11 mouse cellular contexts compared by ENCODE assay signal in the genomic region with DNA sequence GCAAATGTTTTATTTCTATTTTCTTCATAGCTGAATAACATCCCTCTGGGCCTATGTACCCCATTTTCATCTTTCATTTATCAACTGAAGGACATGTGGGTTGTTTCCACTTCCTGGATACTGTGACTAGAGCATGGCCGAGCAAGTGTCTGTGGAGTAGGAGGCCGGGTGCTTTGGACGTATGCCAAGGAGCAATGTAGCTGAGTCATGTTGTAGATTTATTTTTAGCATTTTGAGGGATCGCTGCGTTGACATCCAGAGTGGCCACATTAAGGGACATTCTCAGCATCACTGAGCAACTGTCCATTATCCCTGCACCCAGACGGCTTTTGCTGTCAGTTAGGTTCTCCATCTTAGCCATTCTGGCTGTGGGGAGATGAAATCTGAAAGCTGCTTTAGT. TPM values are rescaled to one million over a fixed set of nuclear protein-coding genes. Genes with fewer than 3 reads are reported as not detected.
DNase-seq lines count a peak whose midpoint lies in the region; ATAC-seq and TF ChIP-seq lines count a peak whose summit lies in the region.
"Had no signal": no experiment of that assay in that cellular context is flagged by ENCODE, and none has a peak within 500 bp of the region (broad histone marks: within the 10 kb centered on the region; RNA-seq: fewer than 3 reads in every experiment).

No protein-coding gene starts in this region.

- no peak overlapping the region for H3K4me2 ChIP-seq in kidney, embryonic 15.5 days
- H3K4me2 ChIP-seq: embryonic facial prominence, embryonic 12.5 days; hindbrain, embryonic 15.5 days had no signal

- 58% methylated on average over 6 of the region's 6 CpGs for WGBS in kidney, embryonic 15.5 days

- H3K4me3 ChIP-seq in kidney, embryonic 15.5 days (replicated peaks), result no peak overlapping the region
- H3K4me3 ChIP-seq in MEL (ENCODE audit: control insufficient read depth in 1 of 2, insufficient read depth in 1 of 2, low read depth in 2 of 2, low read length in 2 of 2), result peak overlapping the region in 1 of 2 experiments; percentile 11; a peak in 1 of 4 replicates
- H3K4me3 ChIP-seq: embryonic facial prominence, embryonic 12.5 days; hindbrain, embryonic 15.5 days had no signal

- H3K9ac ChIP-seq in kidney, embryonic 15.5 days, result no peak overlapping the region
- no peak overlapping the region for H3K9ac ChIP-seq in MEL (ENCODE audit: control insufficient read depth, low read depth, low read length, poor library complexity, severe bottlenecking)
- H3K9ac ChIP-seq: embryonic facial prominence, embryonic 12.5 days; hindbrain, embryonic 15.5 days; liver, embryonic 14.5 days had no signal

- H3K4me1 ChIP-seq in kidney, embryonic 15.5 days, result peaks cover 4% of the 10 kb centered on the region; the same call in 1 of the 2 replicates
- H3K4me1 ChIP-seq in MEL (ENCODE audit: control insufficient read depth in 1 of 2, insufficient read depth in 2 of 2, low read length in 2 of 2), result peaks cover 0 to 12% of the 10 kb centered on the region in 2 experiments; a peak in 2 of 4 replicates
- H3K4me1 ChIP-seq: embryonic facial prominence, embryonic 12.5 days; hindbrain, embryonic 15.5 days had no signal

- no peaks in the 10 kb centered on the region for H3K27me3 ChIP-seq in kidney, embryonic 15.5 days
- H3K27me3 ChIP-seq in MEL (ENCODE audit: control insufficient read depth in 1 of 2, insufficient read depth in 2 of 2, low read length in 2 of 2), result no peaks in the 10 kb centered on the region
- H3K27me3 ChIP-seq: embryonic facial prominence, embryonic 12.5 days; hindbrain, embryonic 15.5 days had no signal

- no peaks in the 10 kb centered on the region for H3K36me3 ChIP-seq in kidney, embryonic 15.5 days
- H3K36me3 ChIP-seq in MEL (ENCODE audit: control insufficient read depth in 1 of 2, insufficient read depth in 2 of 2, low read length in 2 of 2), result peaks cover 0 to 4% of the 10 kb centered on the region in 2 experiments; a peak in 2 of 4 replicates
- H3K36me3 ChIP-seq: embryonic facial prominence, embryonic 12.5 days; hindbrain, embryonic 15.5 days had no signal

- no peak for TF ChIP-seq CTCF in MEL (IDR thresholded peaks at IDR 0.05 in 2 of 3, conservative IDR thresholded peaks at IDR 0.05 in 1 of 3; ENCODE audit: control insufficient read depth in 1 of 3, insufficient read depth in 1 of 3, low read depth in 2 of 3, low read length in 3 of 3, poor library complexity in 1 of 3, severe bottlenecking in 1 of 3)

- no peaks in the 10 kb centered on the region for H3K9me3 ChIP-seq in kidney, embryonic 15.5 days (replicated peaks)
- H3K9me3 ChIP-seq in MEL (replicated peaks; ENCODE audit: insufficient read depth, low read length), result no peaks in the 10 kb centered on the region
- H3K9me3 ChIP-seq: embryonic facial prominence, embryonic 12.5 days; hindbrain, embryonic 15.5 days had no signal

- no peak for TF ChIP-seq RAD21 in MEL (IDR thresholded peaks at IDR 0.05; ENCODE audit: low read depth, low read length)

- H3K79me2 ChIP-seq in MEL (ENCODE audit: control insufficient read depth, insufficient read depth, low read length, poor library complexity), result no peaks in the 10 kb centered on the region

- TF ChIP-seq POLR2A in MEL (IDR thresholded peaks at IDR 0.05; ENCODE audit: control insufficient read depth in 1 of 2, insufficient read depth in 1 of 2, low read depth in 1 of 2, low read length in 2 of 2, poor library complexity in 1 of 2), result no peak

- no peak for ATAC-seq in kidney, embryonic 15.5 days (replicated peaks; ENCODE audit: low FRiP score)
- peak; percentile 90 for ATAC-seq in common myeloid progenitor, adult 5-6 weeks (replicated peaks; ENCODE audit: low read depth, poor library complexity, severe bottlenecking)

- DNase-seq in cerebellum, postnatal 36 days, result peak; percentile 16 to 21
- DNase-seq in cerebellum, adult 18-20 months, result no peak
- DNase-seq in kidney, postnatal 4 days, result peak; percentile 41 to 53
- DNase-seq in MEL (ENCODE audit: low read depth, low spot score), result peak; percentile 75
- no peak for DNase-seq in urinary bladder, postnatal 36 days (ENCODE audit: low spot score in 2 of 2)
- DNase-seq in frontal cortex, postnatal 25 days (ENCODE audit: low spot score in 2 of 2), result no peak

- 0 out of 4 replicates have a peak, but pooled peaks of 1 of the 2 experiments have one; percentile 24 for TF ChIP-seq EP300 in MEL (IDR thresholded peaks at IDR 0.05; ENCODE audit: low read depth in 1 of 2, low read length in 2 of 2)

- H3K27ac ChIP-seq in kidney, embryonic 15.5 days, result no peak overlapping the region
- H3K27ac ChIP-seq in MEL (ENCODE audit: control insufficient read depth, low read depth, low read length), result no peak overlapping the region
- H3K27ac ChIP-seq: embryonic facial prominence, embryonic 12.5 days; hindbrain, embryonic 15.5 days; liver, embryonic 14.5 days had no signal

TF ChIP-seq in MEL, 35 proteins besides CTCF, POLR2A, EP300 and RAD21:
- TF ChIP-seq MYC (IDR thresholded peaks at IDR 0.05; ENCODE audit: low read depth, low read length) (0 out of 2 replicates have a peak, but pooled peaks have one; percentile 20), ZNF384 (IDR thresholded peaks at IDR 0.05; ENCODE audit: low read depth, low read length) (no peak), MAFK (IDR thresholded peaks at IDR 0.05; ENCODE audit: borderline replicate concordance, low read depth, low read length) (no peak), MAX (IDR thresholded peaks at IDR 0.05; ENCODE audit: low read length) (no peak), MEF2A (IDR thresholded peaks at IDR 0.05; ENCODE audit: extremely low read depth, insufficient replicate concordance, low read depth, low read length, poor library complexity, severe bottlenecking) (peak; percentile 52; the same call in 1 of the 2 replicates), ELF1 (IDR thresholded peaks at IDR 0.05; ENCODE audit: low read depth, low read length) (peak; percentile 39; the same call in 1 of the 2 replicates), MAZ (IDR thresholded peaks at IDR 0.05; ENCODE audit: low read depth, low read length) (no peak), SIN3A (IDR thresholded peaks at IDR 0.05; ENCODE audit: low read length) (0 out of 2 replicates have a peak, but pooled peaks have one; percentile 29), TBP (IDR thresholded peaks at IDR 0.05; ENCODE audit: low read depth, low read length) (no peak), POLR2AphosphoS5 (IDR thresholded peaks at IDR 0.05; ENCODE audit: borderline replicate concordance, low read depth, low read length) (no peak)

RNA-seq across cellular contexts. Expression of gene Intu, which starts 20.5 kb away (rescaled TPM):
- 3.4 TPM in 2 replicates for polyA plus RNA-seq in kidney, embryonic 15.5 days (2015; fragmentation: Nextera tagmentation; extraction: Ambion mirVana)
- total RNA-seq in MEL (2012; rRNA removed), result 10.9 and 12.3 TPM in 2 replicates
- polyA plus RNA-seq in MEL (2012; ENCODE audit: insufficient read depth in 1 of 2, insufficient read length in 2 of 2, low read depth in 1 of 2, low replicate concordance in 2 of 2, missing spikeins in 1 of 2), result 1 to 10 TPM in 1 of 2 experiments, not detected in 1; 9.7 TPM
- 2.4 and 2.5 TPM in 2 replicates for total RNA-seq in common myeloid progenitor, adult 5-6 weeks (2017)

Comparison
In these comparisons a context has a peak if more than half of its experiments do, and no peak if none do; other contexts are left out.
1. DNase-seq: peak in cerebellum, postnatal 36 days (2 of 2), kidney, postnatal 4 days (2 of 2) and MEL (single experiment); none in cerebellum, adult 18-20 months (0 of 2), urinary bladder, postnatal 36 days (0 of 2) and frontal cortex, postnatal 25 days (0 of 2).